Mouse (Mus musculus): Measurements from ENCODE around the gene Serpinb6a.
"Not testable (repeated sequence)": the region's sequence is repeated elsewhere in the genome, so short reads cannot be mapped to it uniquely, and the experiment has no call there.

The Serpinb6a gene

GRCm38 (mm10) chr13:33989625-33990024 is 13.0 kb downstream of the Serpinb6a start:
- DNase-seq (ENCODE audit: low read depth, low spot score): no peak

GRCm38 (mm10) chr13:33966574-33966973 is 36.0 kb downstream of the Serpinb6a start:
- DNase-seq (ENCODE audit: low read depth, low spot score): no peak

GRCm38 (mm10) chr13:33966025-33966412 is 36.6 kb downstream of the Serpinb6a start:
- no peak for DNase-seq (ENCODE audit: low read depth, low spot score)

- peak; percentile 3 for DNase-seq (ENCODE audit: low read depth, low spot score)
Measured at GRCm38 (mm10) chr13:33965056-33966024, 37.3 kb downstream of the Serpinb6a start.

- DNase-seq (ENCODE audit: low read depth, low spot score): peak; percentile 60
Measured at GRCm38 (mm10) chr13:33964206-33965046, 38.2 kb downstream of the Serpinb6a start, which contains the start of gene Nqo2. Nqo2 (plus strand) TSS chr13:33964687.

- DNase-seq (ENCODE audit: low read depth, low spot score): no peak
Measured at GRCm38 (mm10) chr13:33959771-33960170, 42.8 kb downstream of the Serpinb6a start.

GRCm38 (mm10) chr13:33956571-33957421 is 45.8 kb downstream of the Serpinb6a start:
- peak; percentile 24 for DNase-seq (ENCODE audit: low read depth, low spot score)

GRCm38 (mm10) chr13:33952947-33953346 is 49.6 kb downstream of the Serpinb6a start:
- DNase-seq (ENCODE audit: low read depth, low spot score): no peak

GRCm38 (mm10) chr13:33952075-33952449 is 50.5 kb downstream of the Serpinb6a start:
- DNase-seq (ENCODE audit: low read depth, low spot score): no peak

GRCm38 (mm10) chr13:33951308-33952074 is 51.1 kb downstream of the Serpinb6a start:
- no peak for DNase-seq (ENCODE audit: low read depth, low spot score)

GRCm38 (mm10) chr13:33942212-33942779 is 60.3 kb downstream of the Serpinb6a start:
- peak; percentile 14 for DNase-seq (ENCODE audit: low read depth, low spot score)

- DNase-seq (ENCODE audit: low read depth, low spot score): no peak
Measured at GRCm38 (mm10) chr13:33941288-33941808, 61.2 kb downstream of the Serpinb6a start.

GRCm38 (mm10) chr13:33937587-33937986 is 65.0 kb downstream of the Serpinb6a start:
- not testable (repeated sequence) for DNase-seq (ENCODE audit: low read depth, low spot score)

GRCm38 (mm10) chr13:33937151-33937550 is 65.4 kb downstream of the Serpinb6a start:
- no peak for DNase-seq (ENCODE audit: low read depth, low spot score)

GRCm38 (mm10) chr13:33935465-33936181 is 67.0 kb downstream of the Serpinb6a start:
- DNase-seq (ENCODE audit: low read depth, low spot score): peak; percentile 19

GRCm38 (mm10) chr13:33934743-33935142 is 67.9 kb downstream of the Serpinb6a start:
- DNase-seq (ENCODE audit: low read depth, low spot score): no peak

- no peak for DNase-seq (ENCODE audit: low read depth, low spot score)
Measured at GRCm38 (mm10) chr13:33930912-33931311, 71.7 kb downstream of the Serpinb6a start.

GRCm38 (mm10) chr13:33930281-33930680 is 72.3 kb downstream of the Serpinb6a start:
- DNase-seq (ENCODE audit: low read depth, low spot score): no peak

- DNase-seq (ENCODE audit: low read depth, low spot score): no peak
Measured at GRCm38 (mm10) chr13:33921699-33922098, 80.9 kb downstream of the Serpinb6a start.
